Mouse (Mus musculus) retina, postnatal 7 days (tissue): ENCODE measurements around the gene 1600014C10Rik.

Source experiments
- DNase-seq: peaks from one replicate; pipeline ENCODE4 v3.0.0-alpha.2; 2012; ENCODE audit warnings: low read depth, low spot score

Gene 1600014C10Rik

DNA sequence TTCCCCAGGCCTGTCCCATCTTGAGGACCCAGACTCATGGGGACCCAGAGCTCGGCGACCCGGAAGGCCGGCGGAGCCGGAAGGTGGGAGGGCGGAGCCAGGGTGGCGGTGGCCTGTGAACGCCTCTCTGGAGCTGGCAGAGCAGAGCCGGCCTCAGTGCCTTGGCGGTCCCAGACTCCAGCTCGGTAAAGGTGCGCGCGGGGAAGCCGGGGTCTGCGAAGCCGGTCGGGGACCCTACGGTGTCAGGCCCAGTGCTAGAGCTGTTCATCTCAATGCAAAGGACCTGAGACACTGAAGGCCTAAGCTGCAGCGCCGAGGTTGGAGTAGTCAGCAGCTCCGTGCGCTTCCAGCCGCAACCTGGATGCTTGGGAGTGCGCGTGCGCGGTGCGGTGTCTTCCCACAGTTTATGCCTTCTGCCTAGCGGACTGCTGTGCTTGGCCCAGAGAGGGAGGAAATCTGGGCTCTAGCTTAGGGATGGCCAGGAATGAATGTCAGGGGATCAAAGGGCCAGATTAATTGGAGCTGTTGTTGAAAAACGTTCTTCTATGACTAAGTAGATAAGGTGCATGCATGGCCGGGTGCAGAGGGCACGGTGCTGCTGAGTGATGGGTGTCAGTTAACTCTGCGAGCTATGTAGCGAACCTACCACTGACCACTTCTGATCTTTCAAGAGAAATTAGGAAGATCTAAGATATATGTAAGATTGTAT lies 846 bp downstream of the 1600014C10Rik start:
- peak; percentile 68 for DNase-seq

DNA sequence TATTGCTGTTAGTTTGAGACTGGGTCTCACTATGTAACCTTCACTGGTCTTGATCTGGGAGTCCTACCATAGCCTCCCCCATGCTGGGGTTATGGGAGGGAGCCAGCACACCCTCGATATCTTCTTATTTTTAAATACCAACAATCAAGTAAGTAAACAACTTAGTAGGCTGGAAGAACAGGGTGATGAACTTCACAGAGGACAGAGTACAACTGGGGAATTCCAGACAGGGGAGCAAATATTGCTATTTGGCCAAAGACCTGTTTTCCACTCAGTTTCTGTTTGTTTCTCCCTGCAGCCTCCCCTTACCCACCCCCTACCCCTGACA lies 1.4 kb downstream of the 1600014C10Rik start:
- DNase-seq: no peak

DNA sequence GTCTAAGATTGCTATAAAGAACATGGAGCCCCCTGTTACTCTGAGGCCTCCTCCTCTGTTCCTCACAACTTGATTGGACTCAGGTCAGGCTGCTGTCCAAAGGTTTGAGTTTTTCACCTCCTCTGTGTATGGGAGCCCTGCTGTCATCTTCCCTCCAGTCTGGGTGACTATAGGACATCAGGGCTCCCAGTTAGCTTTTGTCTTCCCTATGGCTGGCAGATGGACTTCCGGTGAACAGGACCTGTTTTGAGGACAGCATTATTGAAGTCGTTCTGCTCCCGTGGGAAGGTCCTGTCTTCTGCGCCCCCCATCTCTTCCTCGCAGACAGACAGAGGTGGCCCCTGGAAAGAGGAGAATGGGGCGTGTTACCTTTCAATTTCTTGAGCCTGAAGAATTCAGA lies 1.8 kb downstream of the 1600014C10Rik start:
- no peak for DNase-seq

DNA sequence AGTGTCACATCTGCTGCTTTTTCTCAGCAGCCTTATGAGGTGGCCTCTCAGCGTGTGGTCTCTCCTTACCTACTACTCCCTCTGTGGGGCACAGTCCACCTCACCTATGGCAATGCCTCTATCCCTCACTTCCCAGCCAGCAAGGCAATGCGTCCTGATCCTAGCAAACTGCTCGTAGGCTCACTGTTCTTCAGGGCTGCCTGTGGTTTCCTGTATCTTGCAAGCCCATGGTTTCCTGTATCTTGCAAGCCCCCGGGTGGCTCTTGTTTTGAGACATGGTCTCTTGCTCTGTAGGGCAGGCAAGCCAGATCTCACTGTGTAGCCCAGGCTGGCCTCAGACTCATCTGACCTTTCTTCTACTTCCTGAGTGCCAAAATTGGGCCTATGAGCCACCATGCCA lies 3.8 kb downstream of the 1600014C10Rik start:
- no peak for DNase-seq

DNA sequence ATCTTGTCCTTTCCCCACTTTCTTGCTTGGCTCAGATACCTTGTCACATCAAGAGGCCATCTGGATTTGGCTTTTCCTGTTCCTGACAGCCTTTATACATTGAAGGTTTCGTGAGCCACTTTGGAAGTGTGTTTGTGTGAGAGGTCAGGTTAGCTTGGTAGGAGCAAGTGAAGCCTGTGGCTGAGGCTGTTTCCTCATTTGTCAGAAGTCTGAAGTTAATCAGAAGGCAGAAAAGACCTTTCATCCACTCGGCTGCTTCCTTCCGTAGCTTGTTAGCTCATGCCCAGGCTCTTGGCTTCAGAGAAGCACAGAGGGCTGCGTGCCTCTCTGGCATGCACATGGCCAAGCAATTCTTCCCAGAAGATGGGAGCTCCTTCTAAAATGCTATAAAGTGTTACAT lies 4.8 kb downstream of the 1600014C10Rik start:
- DNase-seq: no peak

DNA sequence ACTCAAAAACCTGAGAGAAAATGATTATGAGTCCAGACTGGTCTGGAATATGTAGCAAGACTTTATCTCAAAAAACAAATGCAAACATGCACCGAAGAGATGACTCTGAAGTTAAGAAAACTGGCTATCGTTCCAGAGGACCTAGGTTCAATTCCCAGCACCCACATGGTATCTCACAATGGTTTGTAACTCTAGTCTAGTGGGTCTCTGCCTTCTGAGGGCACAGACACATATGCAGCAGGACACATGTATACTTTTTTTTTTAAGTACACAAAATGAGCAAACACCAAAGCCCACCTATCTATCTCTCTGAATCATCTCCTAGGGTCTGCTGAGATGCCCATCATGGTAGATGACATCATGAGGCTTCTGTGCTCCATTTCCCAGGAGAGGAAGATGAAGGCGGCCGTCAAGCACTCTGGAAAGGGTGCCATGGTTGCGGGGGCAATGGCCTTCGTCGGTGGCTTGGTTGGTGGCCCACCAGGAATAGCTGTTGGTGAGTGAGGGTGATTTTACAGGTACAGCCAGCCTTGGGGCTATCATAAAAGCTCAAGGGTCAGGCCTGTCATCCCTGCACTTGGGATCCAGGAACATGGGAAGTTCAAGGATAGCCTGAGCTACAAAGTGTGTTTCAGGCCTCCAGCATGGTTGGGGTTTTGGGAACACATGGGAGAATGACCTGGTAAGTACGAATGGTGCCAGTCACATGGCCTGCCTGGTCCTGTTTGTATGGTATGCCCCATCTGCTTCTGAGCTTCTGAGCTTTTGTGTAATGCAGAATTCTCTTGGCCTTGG lies 5.5 kb downstream of the 1600014C10Rik start:
- DNase-seq: no peak

DNA sequence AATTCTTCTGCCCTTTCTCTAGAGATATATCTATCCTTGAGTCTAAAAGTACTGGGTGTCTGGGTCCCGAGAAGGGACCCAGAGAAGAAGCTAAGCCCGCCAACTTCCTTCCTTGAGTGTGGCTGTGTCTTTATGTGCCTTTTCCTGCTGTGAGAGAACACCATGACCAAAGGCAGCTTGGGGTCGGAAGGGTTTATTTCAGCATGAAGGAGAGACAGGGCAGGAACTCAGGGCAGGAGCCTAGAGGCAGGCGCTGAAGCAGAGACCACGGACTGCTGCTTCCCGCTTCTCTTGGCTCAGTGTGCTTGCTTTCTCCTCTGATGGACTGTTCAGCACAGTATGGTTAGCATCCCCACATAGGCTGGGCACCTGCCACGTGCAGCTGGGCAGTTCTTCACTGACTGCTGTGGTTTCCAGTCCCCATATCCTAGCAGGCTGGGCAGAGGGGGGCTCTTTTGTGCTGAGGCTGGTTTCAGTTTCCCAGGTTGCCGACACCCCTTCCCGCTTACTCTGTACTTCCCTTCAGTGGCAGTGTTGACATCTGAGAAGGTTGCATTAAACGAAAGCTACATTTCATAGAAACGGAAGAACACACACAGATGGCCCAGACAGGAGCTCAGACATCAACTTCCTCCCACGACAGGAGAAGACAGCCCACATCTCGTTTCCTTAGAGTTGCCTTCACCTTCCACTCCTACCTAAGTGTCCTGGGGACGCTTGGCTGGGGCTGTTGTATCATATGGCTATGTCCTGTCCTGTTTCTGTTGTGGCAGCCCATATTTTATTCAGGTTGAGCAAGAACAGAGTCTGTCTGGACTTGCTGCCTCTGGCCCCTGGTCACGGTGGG lies 6.3 kb downstream of the 1600014C10Rik start:
- no peak for DNase-seq

DNA sequence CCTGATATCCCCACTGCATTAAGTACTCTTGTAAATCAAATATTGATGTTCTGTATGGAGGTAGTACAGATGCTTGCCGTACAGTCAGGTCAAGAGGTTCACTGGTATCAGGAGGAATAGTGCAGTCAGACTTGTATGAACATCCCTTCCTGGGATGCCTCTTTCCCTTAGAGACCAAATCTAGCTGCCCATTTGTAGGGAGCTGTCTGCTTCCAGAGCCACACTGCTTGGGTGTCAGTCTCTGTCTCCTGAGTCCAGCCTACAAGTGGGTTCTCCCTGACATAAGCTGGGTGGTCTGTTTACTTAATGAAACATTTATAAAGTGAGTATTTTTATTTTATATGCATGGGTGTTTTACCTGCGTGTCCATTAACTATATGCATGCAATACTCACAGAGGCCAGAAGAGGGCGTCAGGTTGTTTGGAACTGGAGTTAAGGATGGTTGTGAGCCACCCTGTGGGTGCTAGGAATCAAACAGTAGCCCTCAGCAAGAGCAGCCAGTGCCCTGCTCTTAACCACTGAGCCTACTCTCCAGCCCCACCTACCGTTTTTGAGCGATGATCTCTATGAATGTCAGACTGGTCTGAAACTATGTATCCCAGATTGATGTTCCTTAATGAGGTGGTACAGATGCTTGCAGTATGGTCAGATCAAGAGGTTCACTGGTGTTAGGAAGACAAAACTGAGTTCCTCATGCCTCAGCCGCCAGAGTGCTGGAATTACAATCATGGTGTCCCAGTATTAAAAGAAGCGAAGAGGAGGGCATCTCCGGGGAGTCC lies 7.2 kb downstream of the 1600014C10Rik start:
- DNase-seq: no peak

DNA sequence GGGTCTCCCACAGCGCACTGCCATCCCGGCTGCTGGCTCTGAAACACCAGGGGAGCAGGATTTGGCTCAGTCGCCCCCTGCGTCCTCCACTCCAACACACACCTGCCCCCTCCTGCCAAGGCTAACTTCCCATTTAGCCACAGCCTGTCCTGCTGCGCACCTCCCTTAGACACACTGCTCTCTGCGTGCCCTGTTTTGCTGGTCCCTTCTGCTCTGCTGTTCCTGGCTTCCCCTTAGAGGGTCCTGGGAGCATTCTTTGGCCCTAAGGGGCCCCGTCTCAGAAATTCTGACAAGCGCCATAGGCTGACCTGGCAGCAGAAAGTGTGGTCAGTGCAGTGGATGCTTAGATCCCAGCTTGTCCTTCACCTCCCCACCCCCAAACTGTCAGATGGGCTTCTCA lies 8.1 kb downstream of the 1600014C10Rik start:
- DNase-seq: no peak

DNA sequence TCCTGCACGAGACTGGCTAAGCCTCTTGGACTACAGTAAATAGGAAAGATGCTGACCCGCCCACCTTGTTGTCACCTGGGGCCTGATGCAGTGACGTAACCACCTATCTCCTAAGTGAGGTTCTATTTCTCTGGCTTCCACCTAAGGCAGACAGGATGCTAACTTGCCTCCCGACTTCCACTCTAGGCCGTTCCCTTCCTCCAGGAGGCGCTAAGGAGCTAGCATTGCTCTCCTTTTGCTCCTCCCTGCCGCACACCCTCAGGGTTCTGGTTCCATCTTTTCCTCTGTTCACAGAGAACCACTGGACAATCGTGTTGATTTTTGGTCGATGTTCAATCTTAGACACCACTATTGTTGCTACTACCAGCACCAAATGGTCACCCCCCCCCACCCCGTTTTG lies 8.6 kb downstream of the 1600014C10Rik start:
- DNase-seq: no peak

DNA sequence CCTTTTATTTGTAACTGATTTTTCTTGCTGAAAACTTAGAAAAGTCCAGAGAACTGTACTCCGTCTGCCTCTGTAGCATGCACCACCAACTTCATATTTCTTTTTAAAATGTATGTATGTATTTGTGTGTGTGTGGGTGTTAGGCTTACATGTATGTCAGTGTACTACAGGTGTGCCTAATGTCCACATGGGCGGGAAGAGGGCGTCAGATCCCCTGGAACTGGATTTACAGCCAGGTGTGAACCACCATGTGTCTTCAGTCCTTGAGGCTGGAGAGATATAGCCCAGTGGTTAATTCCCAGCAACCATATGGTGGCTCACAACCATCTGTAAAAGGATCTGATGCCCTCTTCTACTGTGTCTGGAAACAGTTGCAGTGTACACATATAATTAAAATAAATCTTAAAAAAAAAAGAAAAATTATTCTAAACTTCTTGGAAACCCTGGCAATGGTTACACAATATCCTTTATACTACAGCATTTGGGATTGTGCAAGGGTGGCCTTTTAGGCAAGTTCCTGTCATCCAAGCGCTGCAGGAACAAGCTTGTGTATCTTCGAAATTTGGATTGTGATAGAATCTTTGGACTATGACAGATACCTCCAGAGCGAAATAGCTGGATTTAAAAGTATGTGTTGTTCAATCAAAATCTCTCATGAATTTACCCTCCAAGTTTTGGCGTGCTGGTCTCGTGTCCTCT lies 17.0 kb downstream of the 1600014C10Rik start:
- no peak for DNase-seq

DNA sequence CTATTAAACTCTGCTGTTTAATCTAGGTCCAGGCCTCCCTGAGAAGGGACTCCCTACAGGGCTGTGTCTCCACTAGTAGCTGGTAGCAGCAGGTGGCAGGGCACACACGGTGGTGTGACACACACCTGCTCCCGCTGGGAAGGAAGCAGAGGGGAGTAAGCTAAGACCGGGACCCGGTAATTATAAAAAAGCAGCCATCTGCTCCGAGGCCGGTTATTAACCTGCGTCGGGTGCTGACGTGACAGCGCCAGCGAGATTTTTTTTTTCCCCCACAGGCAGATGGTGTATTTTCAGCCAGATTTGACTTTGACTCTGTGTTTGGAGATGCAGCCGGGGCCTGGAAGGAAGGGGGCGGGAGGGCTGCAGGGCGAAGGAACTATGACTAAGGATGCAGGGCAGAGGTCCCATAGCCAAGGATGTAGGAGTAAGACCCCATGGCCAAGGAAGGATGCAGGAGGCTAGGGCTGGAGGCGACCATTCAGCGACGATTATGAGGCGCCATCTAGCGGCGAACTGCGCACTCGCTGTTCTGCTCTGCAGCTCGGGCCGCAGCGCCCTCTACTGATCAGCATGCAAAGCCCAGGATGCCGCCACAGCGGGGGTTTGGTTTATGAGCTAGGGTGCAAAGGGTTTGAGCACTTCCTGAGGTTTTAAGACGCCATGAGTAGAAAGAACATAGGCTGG lies 17.7 kb downstream of the 1600014C10Rik start:
- DNase-seq: peak; percentile 79

DNA sequence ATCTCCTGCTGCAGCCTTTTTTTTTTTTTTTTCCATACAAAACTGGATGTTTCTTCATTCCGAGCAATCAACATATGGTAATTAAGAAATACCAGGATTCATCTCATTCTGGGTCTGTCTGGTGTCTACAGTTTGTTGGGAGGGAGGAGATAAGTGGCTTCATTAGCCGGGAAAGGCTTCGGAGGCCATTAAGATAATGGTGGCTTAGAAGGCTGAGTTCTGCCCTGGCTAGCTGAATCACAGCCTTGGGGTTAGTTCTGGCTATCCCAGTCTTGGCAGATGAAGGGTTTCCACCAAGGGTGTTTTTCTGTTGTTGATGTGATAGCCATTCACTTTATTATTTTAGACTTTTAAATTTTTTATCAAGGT lies 18.3 kb downstream of the 1600014C10Rik start:
- DNase-seq: no peak

DNA sequence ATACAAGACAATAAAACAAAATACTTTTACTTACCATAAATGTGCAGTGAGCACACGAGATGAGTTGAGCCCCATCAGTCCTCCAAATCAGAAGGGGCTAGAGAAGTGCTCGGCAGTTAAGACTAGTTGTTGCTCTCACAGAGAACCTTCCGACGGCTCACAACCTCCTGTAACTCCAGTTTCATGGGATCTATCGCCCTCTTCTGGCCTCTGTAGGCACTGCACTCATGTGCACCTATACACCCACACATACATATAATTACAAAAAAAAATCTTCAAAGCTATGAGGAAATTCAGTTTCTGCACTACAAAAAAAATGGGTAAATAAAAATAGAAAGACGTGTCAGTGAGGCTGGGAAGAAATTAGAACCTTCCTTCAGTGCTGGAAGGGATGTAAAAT lies 21.3 kb downstream of the 1600014C10Rik start:
- no peak for DNase-seq

DNA sequence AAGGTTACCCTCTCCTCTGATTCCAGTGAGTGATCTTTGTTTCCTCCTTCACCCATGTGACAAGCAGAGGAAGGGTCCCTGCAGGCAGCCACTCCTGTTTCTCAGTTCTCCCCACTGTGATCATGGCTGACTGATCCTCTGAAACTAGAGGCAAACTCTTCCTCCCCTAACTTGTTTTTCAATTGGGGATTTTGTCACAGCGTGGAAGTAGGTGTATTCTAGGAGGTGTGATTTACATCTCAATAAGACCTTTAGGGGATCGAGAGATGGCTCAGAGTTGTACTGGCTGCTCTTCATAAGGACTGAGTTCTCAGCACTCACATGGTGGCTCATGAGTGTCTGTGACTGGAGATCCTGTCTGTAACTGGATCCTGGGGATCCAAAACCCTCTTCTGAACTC lies 22.8 kb downstream of the 1600014C10Rik start:
- no peak for DNase-seq

DNA sequence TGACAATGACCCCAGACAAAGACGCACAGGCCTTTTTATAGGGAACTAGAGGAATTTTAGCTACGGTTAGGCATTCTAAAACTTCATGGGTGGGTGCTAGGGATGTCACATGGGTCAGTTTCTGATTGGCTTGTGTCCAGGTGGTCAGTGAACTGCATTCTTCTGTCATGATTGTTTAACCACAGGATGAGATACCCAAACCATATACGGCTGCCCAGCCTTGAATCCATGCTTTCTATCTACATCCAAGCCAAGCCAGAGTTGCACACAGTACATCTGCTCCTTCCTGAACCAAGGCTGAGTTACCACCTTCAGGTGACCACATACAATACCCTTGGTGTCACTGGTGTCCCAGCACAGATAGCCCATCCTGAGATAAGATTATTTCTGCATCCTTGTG lies 23.5 kb downstream of the 1600014C10Rik start:
- DNase-seq: no peak

DNA sequence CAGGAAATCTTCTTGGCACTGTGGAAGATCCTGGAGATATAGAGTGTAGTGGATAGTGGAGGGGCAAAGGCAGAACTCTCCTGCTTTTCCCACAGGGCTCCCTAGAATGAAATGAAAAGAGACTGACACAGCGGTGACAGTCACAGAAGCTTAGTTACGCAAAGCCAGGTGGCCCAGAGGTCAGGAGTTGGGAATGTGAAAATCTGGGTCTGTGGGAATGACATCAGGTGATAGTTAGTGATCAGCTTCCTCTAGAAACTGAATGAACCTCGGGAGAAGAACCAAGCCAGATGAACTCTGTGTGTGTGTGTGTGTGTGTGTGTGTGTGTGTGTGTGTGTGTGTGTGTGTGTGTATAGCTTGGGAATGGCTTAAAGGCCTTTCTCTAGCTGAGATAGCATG lies 26.0 kb downstream of the 1600014C10Rik start:
- DNase-seq: no peak

DNA sequence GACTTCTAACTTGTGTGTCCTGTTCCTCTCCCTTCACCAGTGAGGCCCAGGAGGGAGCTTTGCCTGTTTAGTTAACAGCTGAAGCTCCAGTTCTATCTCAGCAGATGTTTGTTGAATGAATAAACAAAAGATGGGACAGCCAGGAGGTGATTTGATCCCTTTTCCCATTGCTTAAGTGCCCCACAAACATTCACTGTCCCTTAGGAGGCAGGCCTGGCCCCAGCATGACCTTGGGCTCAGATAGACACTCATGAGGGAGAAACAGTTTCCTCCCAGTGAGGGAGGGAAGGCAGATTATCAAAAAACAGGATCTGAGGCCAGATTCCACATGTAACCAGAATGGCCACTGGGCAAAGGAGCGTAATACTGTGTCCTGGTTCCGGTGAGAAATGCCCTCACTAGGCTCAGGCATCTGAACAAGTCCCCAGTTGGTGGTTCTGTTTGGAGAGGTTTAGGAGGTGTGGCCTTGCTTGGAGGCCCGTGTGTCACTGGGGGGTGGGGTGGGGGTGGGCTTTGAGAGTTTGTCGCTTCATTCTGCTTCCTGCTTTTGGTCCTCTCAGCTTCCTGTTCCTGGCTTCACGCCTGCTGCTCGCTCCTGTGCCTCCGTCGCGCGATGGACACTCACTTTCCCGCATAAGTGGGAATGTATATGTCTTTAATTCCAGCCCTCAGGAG lies 26.6 kb downstream of the 1600014C10Rik start:
- DNase-seq: no peak

DNA sequence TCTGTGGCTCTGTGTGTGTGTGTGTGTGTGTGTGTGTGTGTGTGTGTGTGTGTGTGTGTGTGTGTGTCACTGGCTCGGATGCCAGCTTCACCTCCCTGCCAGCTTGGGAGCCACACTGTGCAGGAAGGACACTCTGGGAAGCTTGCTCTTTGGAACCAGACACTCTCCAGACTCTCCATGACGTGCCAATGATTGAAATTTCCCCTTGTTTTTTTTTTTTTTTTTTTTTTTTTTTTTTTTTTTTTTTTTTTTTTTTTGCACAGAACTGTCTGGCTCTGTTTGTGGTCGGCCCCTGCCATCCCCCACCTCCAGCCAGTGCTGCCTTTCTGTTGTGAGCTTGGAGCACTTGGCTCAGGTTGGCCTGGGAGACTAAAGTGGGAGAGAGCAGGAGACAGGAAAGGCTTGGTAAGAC lies 29.6 kb downstream of the 1600014C10Rik start:
- no peak for DNase-seq
